Mouse (Mus musculus) gastrocnemius, adult 18-20 months (tissue): ENCODE data around the gene Cflar. TPM values are rescaled to one million over a fixed set of nuclear protein-coding genes. Genes with fewer than 3 reads are reported as not detected.

Source experiments
- DNase-seq: peaks from one replicate; pipeline ENCODE4 v3.0.0; 2021; ENCODE audit warnings: low spot score
- total RNA-seq, 2 experiments: library from RNA; stranded (reverse); gene quantifications; 2 replicates each; pipeline ENCODE4 v1.2.3; 2021

Gene Cflar
- total RNA-seq, 2 experiments from 2014 or later: 36.3 to 46.3 TPM

DNA sequence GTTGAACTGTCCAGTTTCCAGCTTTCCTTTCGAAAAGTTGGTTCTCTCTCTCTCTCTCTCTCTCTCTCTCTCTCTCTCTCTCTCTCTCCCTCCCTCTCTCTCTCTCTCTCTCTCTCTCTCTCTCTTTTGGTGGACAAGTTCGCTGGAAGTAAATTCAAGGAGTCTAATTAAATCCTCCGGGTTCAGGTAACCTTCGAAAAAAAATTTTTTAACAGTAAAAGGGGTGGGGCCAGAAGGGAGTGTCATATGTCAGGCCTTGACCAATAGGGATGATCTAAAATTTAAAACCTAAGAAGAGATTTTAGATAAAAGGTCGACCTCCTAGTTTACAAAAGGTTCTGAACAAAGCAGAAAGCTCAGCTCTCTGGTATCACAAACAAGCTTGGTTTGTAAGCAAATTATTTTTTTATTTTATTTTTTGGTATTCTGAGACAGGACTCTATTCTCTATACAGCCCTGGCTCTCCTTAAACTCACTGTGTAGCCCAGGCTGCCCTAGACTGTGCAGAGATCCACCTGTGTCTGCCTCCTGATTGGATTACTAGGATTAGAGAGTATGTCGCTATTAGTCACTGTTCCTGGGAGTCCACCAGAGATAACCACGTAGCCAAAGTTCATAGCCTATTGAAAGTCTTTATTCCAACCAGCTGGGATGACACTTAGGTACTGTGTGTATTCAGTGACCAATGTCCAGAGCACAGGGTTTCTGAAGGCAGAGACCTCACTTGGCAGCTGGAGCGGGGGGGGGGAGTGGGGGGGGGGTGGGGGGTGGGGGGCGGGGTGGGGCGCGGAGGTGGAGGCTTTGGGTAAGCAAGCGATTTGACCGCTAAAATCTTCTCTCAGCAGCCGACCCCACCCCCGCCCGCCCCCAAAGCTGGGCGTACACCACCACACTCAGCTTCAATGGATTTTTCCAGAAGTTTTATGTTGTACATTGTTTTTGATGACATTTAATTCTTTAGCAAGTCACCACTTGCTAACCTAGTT, 1.1 kb downstream of the Cflar start:
- DNase-seq: peak; percentile 66

GRCm38 (mm10) chr1:58713081-58713892, 2.0 kb downstream of the Cflar start:
- DNase-seq: peak; percentile 80

GRCm38 (mm10) chr1:58713893-58714231, 2.6 kb downstream of the Cflar start:
- DNase-seq: peak; percentile 82

DNA sequence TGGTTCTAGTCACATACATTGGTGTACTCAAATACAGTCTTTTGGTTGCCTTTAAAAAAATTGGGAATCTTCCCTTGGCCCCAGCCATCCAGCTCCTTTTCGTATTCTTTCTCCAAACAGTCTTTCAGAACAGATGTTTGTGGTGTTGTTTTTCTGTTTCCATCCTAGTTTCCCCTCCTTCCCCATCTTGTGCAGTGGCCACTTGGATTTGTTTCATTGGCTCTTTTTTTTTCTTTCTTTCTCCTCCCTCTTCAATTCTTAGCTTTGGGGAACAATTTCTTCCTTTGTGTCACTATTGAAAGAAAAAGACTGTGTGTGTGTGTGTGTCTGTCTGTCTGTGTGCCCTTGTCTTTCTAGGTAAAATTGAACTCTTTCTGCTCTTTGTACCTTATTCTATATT, 3.1 kb downstream of the Cflar start:
- no peak for DNase-seq

DNA sequence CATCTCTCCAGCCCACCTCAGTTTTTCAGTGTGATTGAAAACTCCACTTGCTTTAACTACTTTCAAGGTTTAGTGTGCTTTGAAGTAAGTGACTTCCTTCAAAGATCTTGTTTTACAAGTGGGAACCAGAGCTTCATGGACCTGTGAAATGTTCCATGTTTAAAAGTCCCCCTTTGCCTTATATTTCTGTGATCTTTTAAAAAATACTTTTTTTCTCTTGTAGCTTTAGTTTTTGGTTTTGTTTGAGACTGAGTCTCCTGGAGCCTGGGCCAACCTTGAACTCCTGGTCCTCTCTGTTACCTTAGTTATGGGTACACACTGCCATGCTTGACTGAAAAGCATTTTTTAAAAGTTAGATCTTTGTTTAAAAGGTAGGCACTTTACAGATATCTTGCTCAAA, 4.2 kb downstream of the Cflar start:
- DNase-seq: no peak

GRCm38 (mm10) chr1:58716162-58716882, 5.0 kb downstream of the Cflar start:
- no peak for DNase-seq

- no peak for DNase-seq
Observed at GRCm38 (mm10) chr1:58716883-58717220, 5.5 kb downstream of the Cflar start.

DNA sequence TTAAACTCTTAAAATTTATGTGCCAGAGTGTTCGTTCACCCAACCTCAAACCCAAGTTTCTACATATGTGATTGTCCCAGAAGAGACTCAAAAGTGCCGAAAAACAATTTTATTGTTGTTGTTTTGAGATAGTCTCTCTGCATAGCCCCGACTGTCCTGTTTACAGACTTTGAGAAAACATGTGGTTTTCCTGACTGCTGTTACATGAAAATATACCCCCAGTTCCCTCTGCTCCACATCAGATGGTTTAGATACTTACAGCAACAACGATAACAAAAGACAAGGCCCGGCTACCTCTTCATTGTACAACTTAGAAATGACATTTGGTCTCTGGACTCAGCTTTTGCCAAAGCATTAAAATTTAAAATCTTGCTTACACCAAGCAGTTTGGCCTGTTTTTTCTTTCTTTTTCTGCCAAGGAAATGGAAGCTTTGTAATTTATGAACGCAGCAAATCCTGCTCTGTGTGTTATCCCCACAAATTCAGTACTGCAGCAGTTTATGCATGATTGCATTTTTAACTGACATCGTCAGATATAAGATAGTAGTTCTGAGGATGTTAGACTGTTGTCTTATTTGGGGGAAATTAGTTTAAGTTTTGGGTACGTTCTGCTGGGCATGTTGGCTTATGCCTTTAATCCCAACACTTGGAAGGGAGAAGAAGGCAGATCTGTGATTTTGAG, 6.4 kb downstream of the Cflar start:
- DNase-seq: no peak

- no peak for DNase-seq
Observed at GRCm38 (mm10) chr1:58719356-58719945, 8.1 kb downstream of the Cflar start.

GRCm38 (mm10) chr1:58720090-58720489, 8.8 kb downstream of the Cflar start:
- DNase-seq: no peak

- DNase-seq: no peak
Observed at GRCm38 (mm10) chr1:58720988-58721387, 9.7 kb downstream of the Cflar start.

DNA sequence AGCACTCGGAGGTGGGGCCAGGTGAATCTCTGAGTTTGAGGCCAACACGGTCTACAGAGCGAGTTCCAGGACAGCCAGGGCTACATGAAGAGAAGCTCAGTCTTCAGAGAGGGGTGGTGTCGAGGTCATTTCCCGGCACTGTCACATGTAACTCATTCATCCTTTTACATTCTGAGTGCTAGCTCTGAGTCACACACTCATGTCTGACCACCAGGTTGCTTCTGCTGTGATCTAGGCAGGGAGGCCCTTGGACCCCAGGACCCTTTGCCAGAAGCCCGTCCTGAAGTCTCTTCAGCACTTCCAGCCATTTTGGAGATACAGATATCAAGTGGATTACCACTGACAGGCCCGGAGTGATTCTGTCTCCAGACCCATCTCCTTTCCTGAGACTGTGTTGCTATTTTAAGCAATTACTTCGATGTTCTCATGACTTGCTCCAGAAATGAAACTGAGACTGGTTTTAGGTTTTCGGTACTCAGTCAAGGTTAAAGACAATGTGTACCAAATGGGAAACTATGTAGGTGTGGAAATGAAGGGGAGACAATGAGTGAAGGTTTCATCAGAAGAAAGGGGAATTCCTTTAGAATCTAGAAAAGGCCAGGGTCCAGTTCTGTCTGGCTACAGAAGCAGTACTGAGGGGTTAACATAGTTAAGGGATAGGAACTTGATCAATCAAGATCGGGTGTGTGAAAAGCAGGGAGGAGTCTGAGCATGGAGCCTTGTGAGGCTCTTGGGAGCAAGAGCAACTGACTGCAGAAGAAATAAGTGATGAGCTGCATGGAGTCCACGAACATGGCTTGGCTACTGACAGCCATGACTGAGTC, 11.0 kb downstream of the Cflar start:
- DNase-seq: peak; percentile 40

GRCm38 (mm10) chr1:58723062-58723808, 11.9 kb downstream of the Cflar start:
- DNase-seq: no peak

GRCm38 (mm10) chr1:58723809-58724405, 12.6 kb downstream of the Cflar start:
- no peak for DNase-seq

DNA sequence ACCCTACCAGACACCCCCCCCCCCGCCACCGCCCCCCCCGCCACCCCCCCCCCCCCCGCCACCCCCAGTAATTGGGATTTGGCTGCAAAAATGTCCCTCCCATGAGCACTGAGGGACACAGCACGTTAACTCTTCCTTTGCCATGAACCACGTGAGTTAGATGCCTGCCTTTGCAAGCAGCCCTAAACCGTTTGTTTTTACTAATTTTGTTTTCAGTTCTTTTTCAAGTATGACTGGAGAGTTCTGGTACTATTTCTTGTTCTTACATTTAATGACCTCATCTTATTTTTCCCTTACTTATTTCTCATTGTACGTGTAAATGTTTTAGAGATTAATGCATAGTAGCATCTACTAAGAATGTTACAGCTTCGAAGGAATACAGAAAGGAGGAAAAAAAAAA, 13.2 kb downstream of the Cflar start:
- DNase-seq: no peak

DNA sequence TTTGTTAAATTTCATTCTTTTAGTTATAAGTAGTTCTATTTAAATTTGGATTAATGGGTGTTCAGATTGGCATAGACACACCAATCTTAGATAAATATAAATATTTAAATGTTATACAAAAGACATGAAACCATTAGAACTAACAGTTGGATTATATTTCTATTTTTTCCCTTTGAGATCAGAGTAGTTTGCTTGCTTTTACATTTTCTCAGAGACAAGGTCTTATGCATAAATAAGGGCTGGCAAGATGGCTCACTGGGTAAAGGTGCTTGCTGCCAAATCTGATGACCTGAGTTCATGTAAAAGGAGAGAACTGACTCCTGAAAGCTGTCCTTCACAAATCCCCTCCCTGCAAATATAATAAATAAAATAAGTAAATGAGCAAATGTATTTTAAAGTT, 13.8 kb downstream of the Cflar start:
- no peak for DNase-seq

- no peak for DNase-seq
Observed at GRCm38 (mm10) chr1:58725767-58726166, 14.5 kb downstream of the Cflar start.

DNA sequence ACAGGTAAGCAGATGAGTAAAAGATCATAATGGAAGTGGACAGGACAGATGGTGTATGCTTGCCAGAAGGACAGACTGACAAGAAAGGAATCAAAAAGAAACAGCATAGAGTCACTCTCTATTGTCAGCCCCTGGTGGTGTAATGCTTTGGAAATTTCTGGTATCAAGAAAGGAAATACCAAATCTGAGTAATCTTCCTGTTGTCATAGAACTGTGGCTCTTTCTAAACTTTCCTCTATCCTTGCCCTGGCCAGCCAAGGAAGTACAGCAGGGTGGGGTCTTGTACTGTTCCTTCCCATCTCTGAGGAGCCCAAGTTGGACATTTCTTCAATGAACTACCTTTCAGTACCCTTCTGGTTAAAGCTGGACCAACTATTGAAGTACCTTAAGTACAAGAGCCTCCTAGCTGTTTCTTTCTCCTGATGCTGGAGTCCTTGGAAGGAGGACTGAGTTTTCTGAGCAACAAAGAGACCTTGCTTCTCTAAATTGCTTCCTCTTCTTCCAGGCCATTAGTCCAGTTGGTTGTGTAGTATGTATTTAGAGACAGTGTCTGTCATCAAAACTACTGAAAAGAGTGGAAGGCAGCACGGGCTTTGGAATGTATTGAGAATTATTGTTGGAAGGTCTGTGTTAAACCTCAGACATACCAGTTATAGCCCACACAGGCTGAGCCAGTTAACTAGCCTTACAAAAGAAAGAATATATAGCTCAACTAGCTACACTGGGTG, 15.9 kb downstream of the Cflar start:
- DNase-seq: no peak
